Mouse (Mus musculus): ENCODE results near the gene Usp21. TPM values are rescaled to one million over a fixed set of nuclear protein-coding genes. Genes with fewer than 3 reads are reported as not detected.

Gene Usp21
- polyA plus RNA-seq, 1 experiment from 2014 or later, result 67.8 TPM

DNA sequence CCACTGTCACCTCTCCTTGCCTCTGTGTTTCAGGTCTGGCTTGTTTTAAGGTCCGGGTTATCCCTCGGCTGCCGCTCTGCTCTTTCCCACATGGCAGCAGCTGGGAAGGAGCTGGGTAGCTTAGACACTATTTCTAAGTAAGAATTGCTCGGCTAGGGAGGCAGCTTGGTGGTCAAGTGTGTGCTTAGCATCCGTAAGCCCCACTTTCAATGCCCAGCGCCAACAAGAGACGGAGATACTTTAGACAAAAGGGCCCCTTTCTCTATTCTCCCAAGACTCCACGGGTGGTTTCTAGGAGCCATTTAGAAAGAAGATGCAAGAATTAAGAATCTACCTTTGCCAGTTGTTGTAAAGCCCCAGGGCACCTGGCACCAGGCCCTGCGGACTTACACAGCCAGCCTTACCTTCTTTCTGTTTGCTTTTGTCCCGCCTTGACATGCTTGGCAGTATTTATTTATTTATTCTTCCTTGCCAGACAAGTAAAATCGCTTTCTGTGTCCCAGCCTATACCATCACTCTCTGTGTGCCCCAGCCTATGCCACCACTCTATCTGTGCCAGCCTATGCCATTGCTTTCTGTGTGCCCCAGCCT lies 12.6 kb downstream of the Usp21 start:
- Histone ChIP-seq H3K4me1 (peaks cover 22% of the 10 kb centered on the region), H3K36me3 (peaks cover 55% of the 10 kb centered on the region), H3K4me3 (replicated peaks) (no peak overlapping the region), H3K9ac (no peak overlapping the region), H3K9me3 (no peaks in the 10 kb centered on the region), H3K27me3 (replicated peaks) (no peaks in the 10 kb centered on the region), H3K27ac (no peak overlapping the region), H3K4me2 (no peak overlapping the region)
- 83% methylated on average over 11 of the region's 11 CpGs for WGBS
- ATAC-seq (ENCODE audit: insufficient read depth, low FRiP score, low read depth), result no peak

DNA sequence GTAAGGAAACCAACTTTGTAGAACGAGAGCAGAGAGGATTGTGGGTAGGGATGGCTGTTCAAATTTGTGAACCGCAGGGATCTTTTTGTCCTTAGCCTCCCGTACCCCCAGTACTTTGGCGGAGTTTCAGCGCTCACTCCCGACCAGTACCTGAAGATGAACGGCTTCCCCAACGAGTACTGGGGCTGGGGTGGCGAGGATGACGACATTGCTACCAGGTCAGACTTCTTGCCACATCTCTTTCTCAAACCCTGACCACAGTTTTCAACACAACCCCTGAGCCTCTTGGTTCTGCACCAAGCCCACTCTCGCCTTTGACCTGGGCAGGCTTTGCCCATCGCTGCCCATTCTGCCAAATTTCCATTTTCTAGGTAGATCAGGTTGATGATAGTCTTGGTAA lies 13.6 kb downstream of the Usp21 start:
- H3K4me2 ChIP-seq, result no peak overlapping the region
- H3K27me3 ChIP-seq (replicated peaks), result no peaks in the 10 kb centered on the region
- no peak overlapping the region for H3K9ac ChIP-seq
- H3K36me3 ChIP-seq, result peaks cover 55% of the 10 kb centered on the region
- H3K4me1 ChIP-seq, result peaks cover 12% of the 10 kb centered on the region; the same call in 1 of the 2 replicates
- no peak overlapping the region for H3K4me3 ChIP-seq (replicated peaks)
- H3K27ac ChIP-seq, result no peak overlapping the region
- no peaks in the 10 kb centered on the region for H3K9me3 ChIP-seq
- 87% methylated on average over 12 of the region's 12 CpGs for WGBS
- ATAC-seq (ENCODE audit: insufficient read depth, low FRiP score, low read depth), result no peak

DNA sequence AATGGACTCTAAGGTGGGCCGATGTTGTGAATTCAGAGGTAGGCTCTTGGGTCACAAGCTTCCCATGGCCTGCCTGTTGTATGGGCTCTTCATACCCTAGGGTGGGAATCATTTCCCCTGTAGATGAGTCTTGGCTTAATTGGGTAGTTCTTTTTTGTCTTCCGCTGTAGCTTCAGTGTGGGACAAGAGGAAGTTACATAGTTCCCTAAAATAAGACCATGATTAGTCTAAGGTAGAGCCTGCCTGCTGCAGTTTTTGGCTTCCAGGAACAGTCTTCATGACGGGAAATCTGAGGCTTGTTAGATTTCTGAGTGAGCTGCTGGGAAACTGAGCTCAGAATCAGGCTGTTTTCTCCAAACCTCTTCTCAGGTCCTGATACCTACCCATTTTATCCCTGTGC lies 15.7 kb downstream of the Usp21 start:
- Histone ChIP-seq H3K9ac (no peak overlapping the region), H3K4me1 (peaks cover 12% of the 10 kb centered on the region; the same call in 1 of the 2 replicates), H3K4me3 (replicated peaks) (no peak overlapping the region), H3K4me2 (peak overlapping the region; percentile 90; the same call in 1 of the 2 replicates), H3K27ac (no peak overlapping the region), H3K27me3 (replicated peaks) (no peaks in the 10 kb centered on the region), H3K36me3 (peaks cover 45% of the 10 kb centered on the region), H3K9me3 (no peaks in the 10 kb centered on the region)
- whole genome bisulfite sequencing, result 84% methylated on average over 3 of the region's 3 CpGs
- ATAC-seq (ENCODE audit: insufficient read depth, low FRiP score, low read depth), result no peak

DNA sequence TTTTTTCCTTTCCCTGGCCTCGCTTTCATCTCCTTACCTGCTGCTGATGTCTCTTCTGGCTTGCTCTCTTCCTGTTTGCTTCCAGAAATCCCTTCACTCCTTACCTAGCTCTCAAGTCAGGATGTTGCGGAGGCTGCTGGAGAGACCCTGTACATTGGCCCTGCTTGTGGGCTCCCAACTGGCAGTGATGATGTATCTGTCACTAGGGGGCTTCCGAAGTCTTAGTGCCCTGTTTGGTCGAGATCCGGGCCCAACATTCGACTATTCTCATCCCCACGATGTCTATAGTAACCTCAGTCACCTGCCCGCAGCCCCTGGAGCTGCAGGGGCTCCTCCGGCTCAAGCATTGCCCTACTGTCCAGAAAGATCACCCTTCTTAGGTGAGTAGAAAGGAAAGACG lies 16.2 kb downstream of the Usp21 start:
- peaks cover 40% of the 10 kb centered on the region for H3K36me3 ChIP-seq
- WGBS, result 59% methylated on average over 10 of the region's 10 CpGs
- peak overlapping the region; percentile 90; the same call in 1 of the 2 replicates for H3K4me2 ChIP-seq
- no peak for ATAC-seq (ENCODE audit: insufficient read depth, low FRiP score, low read depth)
- H3K9me3 ChIP-seq, result no peaks in the 10 kb centered on the region
- H3K27ac ChIP-seq, result no peak overlapping the region
- peaks cover 12% of the 10 kb centered on the region; the same call in 1 of the 2 replicates for H3K4me1 ChIP-seq
- H3K9ac ChIP-seq, result no peak overlapping the region
- H3K4me3 ChIP-seq (replicated peaks), result peak overlapping the region; percentile 71; the same call in 1 of the 2 replicates
- H3K27me3 ChIP-seq (replicated peaks), result no peaks in the 10 kb centered on the region

DNA sequence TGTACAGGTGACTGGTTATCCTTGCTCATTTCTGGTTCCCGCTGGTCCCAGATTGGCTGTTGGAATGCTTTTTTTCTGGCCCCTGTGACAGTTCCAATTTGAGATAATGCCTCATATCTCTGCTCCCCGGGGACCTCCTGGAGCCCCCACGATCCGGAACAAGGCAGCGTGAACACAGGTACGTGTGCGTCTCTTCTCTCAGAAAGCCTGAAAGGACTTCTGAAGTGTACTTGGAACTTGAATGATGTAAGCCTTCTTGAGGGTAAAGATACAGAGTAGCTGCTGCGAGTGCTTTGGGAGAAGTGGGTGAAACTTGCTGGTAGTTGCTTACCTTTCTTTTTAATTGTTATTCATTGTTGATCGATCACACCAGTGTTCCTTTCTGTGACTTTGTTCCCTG lies 16.6 kb downstream of the Usp21 start:
- Histone ChIP-seq H3K4me3 (replicated peaks) (peak overlapping the region; percentile 71), H3K27me3 (replicated peaks) (no peaks in the 10 kb centered on the region), H3K4me1 (peaks cover 12% of the 10 kb centered on the region; the same call in 1 of the 2 replicates), H3K9ac (peak overlapping the region; percentile 62; the same call in 1 of the 2 replicates), H3K27ac (peak overlapping the region; percentile 75; the same call in 1 of the 2 replicates), H3K9me3 (no peaks in the 10 kb centered on the region), H3K36me3 (peaks cover 36% of the 10 kb centered on the region), H3K4me2 (peak overlapping the region; percentile 90)
- 30% methylated on average over 9 of the region's 9 CpGs for WGBS
- no peak for ATAC-seq (ENCODE audit: insufficient read depth, low FRiP score, low read depth)

DNA sequence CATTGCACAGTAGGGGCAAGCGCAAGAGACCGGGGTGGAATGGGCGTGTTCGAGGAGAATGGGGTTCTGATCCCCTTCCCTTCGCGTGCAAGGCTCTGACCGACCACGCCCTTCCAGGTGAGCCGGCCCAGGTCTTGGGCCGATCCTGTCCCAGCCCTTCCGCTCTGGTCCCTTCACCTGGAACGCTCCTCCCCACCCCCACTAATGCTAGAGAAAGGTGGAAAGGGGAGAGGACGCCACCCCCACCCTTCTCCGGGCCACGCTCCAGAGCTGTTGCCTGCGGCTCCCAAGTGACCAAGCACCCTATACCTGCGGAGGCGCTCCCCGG lies 17.3 kb downstream of the Usp21 start:
- ATAC-seq (ENCODE audit: insufficient read depth, low FRiP score, low read depth), result peak; percentile 89
- Histone ChIP-seq H3K27me3 (replicated peaks) (no peaks in the 10 kb centered on the region), H3K9ac (peak overlapping the region; percentile 62), H3K4me1 (peaks cover 12% of the 10 kb centered on the region; the same call in 1 of the 2 replicates), H3K27ac (peak overlapping the region; percentile 75), H3K4me3 (replicated peaks) (peak overlapping the region; percentile 71), H3K9me3 (no peaks in the 10 kb centered on the region), H3K36me3 (peaks cover 31% of the 10 kb centered on the region), H3K4me2 (peak overlapping the region; percentile 90)
- 0% methylated on average over 19 of the region's 19 CpGs for WGBS

DNA sequence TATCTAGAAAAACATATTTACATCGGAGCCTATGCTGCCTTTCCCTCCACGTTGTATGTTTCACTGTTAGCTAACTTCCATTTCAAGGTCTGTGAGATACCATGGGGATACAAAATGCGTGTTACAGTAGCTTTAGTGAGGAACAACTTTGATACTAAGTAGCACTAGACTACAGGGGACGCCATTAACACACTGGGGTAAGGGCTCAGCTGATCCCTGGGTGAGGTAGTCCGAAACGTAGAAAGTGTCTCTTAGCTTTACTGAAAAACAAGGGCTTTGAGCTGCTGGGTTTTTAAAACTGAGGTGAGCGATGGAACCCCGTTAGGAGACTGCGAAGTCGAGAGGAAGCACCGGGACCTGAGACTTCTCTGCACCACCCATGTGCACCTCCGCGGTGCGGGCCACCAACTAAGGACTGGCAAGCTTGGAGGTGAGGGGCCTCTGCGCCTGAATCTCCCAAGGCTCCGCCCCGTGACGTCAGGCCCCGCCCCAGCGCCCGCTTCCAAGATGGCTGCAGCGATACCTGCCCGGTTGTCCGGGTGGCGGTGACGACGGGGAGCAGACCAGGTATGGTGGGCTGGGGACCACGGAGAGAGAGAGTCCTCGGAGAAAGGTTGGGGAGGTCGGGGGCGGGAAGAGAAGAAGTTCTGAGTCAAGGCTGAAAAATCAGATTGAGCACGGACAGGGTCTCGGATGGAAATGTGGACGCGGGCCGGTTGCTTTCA lies 17.8 kb downstream of the Usp21 start, which contains the start of gene B4galt3:
Gene B4galt3, plus strand, starts transcription at position 481 of the 725 bp plus-strand sequence.
- peak within 1 kb of the TSS; percentile 90 for H3K4me2 ChIP-seq
- no peaks in the 10 kb centered on the region for H3K27me3 ChIP-seq (replicated peaks)
- peaks cover 12% of the 10 kb centered on the region; the same call in 1 of the 2 replicates for H3K4me1 ChIP-seq
- H3K9ac ChIP-seq, result peak within 1 kb of the TSS; percentile 62
- peak within 1 kb of the TSS; percentile 71 for H3K4me3 ChIP-seq (replicated peaks)
- H3K27ac ChIP-seq, result peak within 1 kb of the TSS; percentile 75
- no peaks in the 10 kb centered on the region for H3K9me3 ChIP-seq
- WGBS, result 3% methylated on average over 36 of the region's 36 CpGs
- H3K36me3 ChIP-seq, result peaks cover 25% of the 10 kb centered on the region
- peak; percentile 94 for ATAC-seq (ENCODE audit: insufficient read depth, low FRiP score, low read depth)

DNA sequence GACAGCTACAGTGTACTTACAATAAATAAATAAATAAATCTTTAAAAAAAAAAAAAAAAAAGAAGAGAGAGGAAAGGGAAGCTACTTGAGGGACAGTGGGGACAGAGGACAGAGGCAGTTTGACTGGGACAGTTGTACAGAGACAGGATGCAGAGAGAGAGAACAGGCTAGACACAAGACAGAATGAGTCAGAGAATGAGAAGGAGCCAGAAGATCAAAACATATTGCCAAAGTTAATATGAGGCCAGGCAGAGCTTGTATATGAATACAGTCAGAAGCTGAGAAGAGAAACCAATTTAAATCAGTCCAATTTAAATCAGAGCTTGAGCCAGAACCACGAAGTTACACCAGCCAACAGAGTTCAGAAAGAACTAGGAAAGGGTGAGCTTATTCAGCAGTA lies 19.4 kb downstream of the Usp21 start:
- WGBS, result 57% methylated on average over 1 of the region's 1 CpGs
- Histone ChIP-seq H3K4me1 (peaks cover 12% of the 10 kb centered on the region; the same call in 1 of the 2 replicates), H3K4me3 (replicated peaks) (no peak overlapping the region), H3K9ac (no peak overlapping the region), H3K27ac (no peak overlapping the region), H3K9me3 (no peaks in the 10 kb centered on the region), H3K4me2 (no peak overlapping the region), H3K36me3 (peaks cover 10% of the 10 kb centered on the region), H3K27me3 (replicated peaks) (no peaks in the 10 kb centered on the region)
- ATAC-seq (ENCODE audit: insufficient read depth, low FRiP score, low read depth), result no peak

DNA sequence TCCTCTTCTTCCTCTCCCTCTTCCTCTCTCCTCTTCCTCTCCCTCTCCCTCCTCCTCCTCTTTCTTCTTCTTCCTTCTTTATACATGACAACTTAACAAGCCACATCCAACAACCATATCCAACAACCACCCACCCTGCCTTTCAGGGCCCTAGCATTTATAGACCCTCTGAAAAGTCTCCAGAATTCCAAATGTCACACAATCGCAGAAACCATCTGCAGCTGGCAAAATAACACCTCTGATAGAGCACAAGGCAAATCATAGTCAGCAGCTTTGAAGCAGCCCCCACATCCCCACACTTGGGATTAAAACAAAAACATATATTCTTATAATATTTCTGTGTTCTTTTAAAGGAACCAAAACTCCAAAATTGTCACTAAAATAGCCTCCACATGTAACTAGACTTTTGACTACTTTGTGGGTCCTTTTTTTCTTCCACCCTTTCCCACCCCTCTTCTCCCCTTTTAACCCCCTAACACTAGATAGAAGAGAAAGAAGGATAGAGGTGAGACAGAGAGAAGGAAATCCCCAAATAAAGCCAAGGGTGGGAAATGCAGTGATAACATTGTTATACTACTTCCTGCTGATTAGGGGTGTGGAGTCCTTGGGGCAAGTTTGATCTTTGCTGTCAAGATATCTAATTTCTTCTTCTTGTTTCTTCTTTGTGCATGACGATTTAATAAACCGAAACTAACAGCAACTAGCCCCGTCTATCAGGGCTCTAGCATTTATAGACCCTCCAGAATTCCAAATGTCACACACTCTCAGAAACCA lies 21.6 kb downstream of the Usp21 start:
- H3K27ac ChIP-seq, result no peak overlapping the region
- H3K4me2 ChIP-seq, result no peak overlapping the region
- no peaks in the 10 kb centered on the region for H3K9me3 ChIP-seq
- H3K36me3 ChIP-seq, result no peaks in the 10 kb centered on the region
- ATAC-seq (ENCODE audit: insufficient read depth, low FRiP score, low read depth), result no peak
- no peaks in the 10 kb centered on the region for H3K27me3 ChIP-seq (replicated peaks)
- no peak overlapping the region for H3K4me3 ChIP-seq (replicated peaks)
- H3K4me1 ChIP-seq, result peaks cover 7% of the 10 kb centered on the region
- WGBS, result 53% methylated on average over 4 of the region's 4 CpGs
- no peak overlapping the region for H3K9ac ChIP-seq

DNA sequence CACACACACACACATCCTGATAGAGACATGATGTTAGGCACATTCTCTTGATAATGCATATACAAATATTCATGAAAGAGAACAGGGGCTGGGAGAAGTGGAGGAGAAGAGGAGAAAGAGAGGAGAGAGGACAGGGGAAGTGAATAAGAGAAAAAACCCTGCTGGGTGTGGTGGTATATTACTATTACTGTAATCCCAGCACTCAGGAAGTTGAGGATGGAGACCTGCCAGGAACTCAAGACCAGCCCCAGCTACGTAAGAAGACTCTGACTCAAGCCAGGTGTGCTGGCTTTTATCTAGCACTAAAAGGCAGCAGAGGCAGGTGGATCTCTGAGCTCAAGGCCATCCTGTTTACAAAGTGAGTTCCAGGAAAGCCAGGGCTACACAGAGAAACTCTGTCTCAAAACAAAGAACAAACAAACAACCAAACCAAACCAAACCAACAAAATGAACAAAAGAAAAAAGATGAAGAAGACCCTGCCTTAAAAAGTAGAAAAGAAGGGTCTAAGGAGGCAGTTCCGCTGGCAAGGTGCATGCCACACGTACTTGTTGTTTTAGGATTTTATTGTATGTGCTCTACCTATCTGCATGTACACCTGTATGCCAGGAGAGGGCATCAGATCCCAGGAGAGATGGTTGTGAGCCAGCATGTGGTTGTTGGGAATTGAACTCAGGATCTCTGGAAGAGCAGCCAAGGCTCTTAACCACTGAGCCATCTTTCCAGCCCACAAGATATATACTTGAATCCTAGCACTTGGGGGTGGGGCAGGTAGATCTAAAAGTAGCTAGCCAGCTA lies 23.9 kb downstream of the Usp21 start:
- WGBS, result 66% methylated on average over 3 of the region's 3 CpGs
- peak overlapping the region; percentile 46; the same call in 1 of the 2 replicates for H3K4me2 ChIP-seq
- no peaks in the 10 kb centered on the region for H3K9me3 ChIP-seq
- no peak overlapping the region for H3K4me3 ChIP-seq (replicated peaks)
- no peak for ATAC-seq (ENCODE audit: insufficient read depth, low FRiP score, low read depth)
- H3K9ac ChIP-seq, result no peak overlapping the region
- peak overlapping the region; percentile 93 for H3K27ac ChIP-seq
- H3K4me1 ChIP-seq, result peaks cover 10% of the 10 kb centered on the region; the same call in 1 of the 2 replicates
- no peaks in the 10 kb centered on the region for H3K36me3 ChIP-seq
- H3K27me3 ChIP-seq (replicated peaks), result no peaks in the 10 kb centered on the region

DNA sequence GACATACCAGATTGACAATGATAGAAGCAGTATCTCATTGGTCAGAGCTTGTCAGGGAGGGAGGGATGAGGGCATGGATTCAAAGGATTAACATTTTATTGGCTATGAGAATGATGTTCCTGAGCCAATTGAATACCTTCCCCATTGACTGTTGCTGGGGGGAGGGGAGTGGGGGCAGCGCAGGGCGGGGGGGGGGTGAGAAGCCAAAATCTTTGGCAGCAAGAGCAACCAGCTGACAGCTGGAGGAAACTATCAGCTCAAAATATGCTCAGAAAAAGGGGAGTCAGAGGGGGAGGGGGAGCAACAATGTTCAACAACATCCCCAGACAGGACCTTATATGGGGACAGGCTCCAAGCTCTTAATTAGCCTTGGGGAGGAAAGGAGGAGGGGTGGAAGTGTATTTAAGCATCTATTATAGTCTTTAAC lies 24.6 kb downstream of the Usp21 start:
- Histone ChIP-seq H3K9ac (no peak overlapping the region), H3K4me1 (peaks cover 13% of the 10 kb centered on the region; the same call in 1 of the 2 replicates), H3K4me3 (replicated peaks) (no peak overlapping the region), H3K9me3 (no peaks in the 10 kb centered on the region), H3K36me3 (no peaks in the 10 kb centered on the region), H3K4me2 (peak overlapping the region; percentile 46), H3K27ac (peak overlapping the region; percentile 93), H3K27me3 (replicated peaks) (no peaks in the 10 kb centered on the region)
- peak; percentile 75; the same call in 1 of the 2 replicates for ATAC-seq (ENCODE audit: insufficient read depth, low FRiP score, low read depth)
- WGBS, result 0% methylated on average over 2 of the region's 2 CpGs

Data from stomach, embryonic 15.5 days (tissue).